Mouse (Mus musculus) adrenal gland (tissue): ENCODE results near the gene Scgn.

ENCODE experiments used
- intact Hi-C: fragments of 180-260 bp; cut with DNase I; formaldehyde crosslinking; loops from one replicate; pipeline ENCODE4 v1.15.1; 2025
- long read RNA-seq, 2 experiments: library from polyadenylated mRNA; unstranded; transcript quantifications; one replicate each; pipeline ENCODE4 v2.0.0; 2020; ENCODE audit warnings: borderline replicate concordance in 1 of 2; ENCODE audit not compliant: insufficient replicate concordance in 1 of 2

The Scgn gene
- long read RNA-seq, experiment 1, partial matches to known transcripts, result 0 of 3 reads
- long read RNA-seq, experiment 1, other reads (novel, unspliced or antisense), result 0 of 3 reads
- long read RNA-seq, experiment 2, partial matches to known transcripts, result 1 of 5 reads
- long read RNA-seq, experiment 2, other reads (novel, unspliced or antisense), result 0 of 5 reads

DNA sequence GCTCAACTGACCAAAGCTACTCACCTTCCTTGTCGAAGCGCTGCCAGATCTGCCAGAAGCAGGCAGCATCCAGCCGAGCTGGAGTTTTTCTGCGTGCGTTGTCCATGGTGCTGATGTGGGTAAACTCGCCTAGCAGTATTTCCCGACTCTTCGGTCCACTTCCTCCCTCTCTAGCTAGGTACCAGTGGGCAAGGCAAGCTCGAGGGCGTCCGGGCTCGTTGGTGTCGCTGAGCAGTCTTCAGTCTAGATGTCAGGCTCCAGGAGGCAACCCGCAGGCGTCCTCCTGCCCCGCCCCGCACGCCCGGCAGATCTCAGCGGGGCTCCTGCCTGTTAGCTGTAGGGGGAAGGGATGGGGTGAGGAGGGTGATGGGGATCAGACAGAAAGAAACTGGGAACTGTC is at the start of gene Scgn:
Gene Scgn, minus strand, starts transcription at position 287 of the 400 bp plus-strand sequence.
- intact Hi-C loops, result no loop called here

DNA sequence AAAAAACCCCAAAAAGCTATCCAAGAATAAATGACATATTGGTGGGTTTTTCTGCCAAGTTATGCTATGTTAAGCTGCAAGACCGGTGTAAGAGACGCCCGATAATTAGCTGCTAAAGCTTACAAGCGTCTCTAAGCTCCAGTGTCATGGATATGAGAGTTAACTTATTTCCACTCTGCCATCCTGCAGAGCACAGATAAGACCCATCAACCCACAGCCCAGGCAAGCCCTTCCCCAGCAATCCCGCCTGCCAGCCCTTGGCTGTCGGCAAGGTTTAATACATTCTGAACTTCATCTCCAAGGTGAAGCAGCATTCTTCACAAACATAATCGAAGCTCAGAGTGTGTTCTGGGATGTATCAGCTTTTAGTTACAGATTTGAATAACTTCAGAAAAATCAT is 49.2 kb upstream of the Scgn start:
- intact Hi-C loops, result no loop called here

DNA sequence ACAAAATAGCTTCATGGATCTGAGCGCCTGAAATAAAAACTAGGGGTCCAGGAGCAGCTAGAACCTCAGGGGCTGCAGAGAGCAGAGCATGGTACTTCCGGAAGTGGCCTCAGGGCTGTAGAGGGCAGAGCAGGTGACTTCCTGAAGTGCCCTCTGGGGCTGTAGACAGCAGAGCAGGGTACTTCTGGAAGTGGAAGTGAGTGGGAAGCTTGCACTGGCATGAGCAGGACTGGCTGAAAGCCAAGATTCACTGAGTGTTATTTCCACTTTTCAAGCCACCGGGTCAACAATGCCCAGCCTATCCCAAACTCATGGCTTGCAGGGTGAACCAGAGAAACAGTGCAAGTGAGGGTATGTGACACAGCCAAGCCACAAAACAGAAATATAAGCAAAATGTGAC is 46.5 kb upstream of the Scgn start:
- intact Hi-C loops, result no loop called here

DNA sequence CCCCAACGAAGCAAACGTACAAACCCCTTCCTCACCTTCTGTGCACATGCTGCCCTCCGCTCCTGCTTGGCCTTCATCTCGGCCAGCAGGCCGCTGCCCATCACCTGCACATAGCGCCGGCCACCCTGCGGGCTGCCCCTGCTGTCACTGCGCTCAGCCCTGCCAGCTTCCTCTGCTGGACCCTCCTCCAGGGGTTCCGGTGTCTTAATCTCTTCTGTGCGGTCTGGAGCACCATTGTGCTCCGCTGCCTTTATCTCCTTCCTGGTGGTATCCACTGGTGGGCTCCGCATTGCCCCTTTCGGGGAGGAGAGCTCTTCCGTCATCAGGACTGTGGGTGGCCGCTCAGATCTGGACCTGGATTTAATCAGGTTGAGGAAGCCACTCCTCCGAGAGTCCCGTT is 45.1 kb upstream of the Scgn start:
- intact Hi-C loops, result no loop called here

DNA sequence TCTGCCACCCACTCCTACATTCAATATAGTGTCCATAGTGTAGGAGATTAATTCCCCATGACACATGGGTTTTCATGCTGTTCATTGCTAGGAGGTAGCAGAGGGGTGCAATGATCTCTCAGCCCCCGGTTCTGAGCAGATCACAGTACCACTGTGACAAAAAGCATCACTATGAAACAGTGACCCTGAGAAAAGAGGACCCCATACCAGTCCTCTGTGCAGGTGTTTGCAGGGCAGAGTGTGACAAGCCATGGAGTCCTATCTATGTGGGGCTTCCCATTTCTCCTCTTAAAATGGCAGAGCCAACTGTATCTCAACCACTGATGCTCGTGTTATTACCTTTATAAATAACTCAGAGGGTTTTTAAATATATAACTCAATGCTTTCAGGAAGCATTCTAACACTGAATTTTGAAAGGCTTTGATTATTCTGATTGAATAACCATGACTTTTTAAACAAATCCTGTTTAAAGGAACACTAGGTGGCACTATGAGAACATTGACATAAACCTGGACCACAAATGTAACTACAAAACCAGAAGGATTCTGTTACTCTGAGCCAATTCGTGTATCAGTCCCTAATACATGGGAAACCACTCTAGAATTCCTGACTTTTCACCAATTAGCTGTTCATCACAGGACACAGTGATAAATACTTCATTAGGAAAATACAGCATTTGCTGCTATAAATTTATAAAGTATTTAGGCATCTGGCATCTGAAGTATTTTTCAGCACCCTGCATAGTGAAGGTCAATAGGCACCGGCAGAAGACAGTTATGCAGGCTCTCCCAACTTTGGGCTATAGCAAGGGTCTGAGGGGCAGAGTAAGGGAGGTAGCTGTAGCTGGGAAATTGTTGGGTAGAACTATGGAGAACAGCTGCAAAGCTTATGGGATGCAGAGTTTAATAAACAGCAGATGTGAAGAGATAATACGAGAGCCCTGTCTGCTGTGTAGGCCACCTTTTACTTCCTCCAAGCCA is 36.5 kb upstream of the Scgn start:
- intact Hi-C loops, result loop anchor here (5.0 kb wide), 1 partner anchor 255 kb away; the partner anchor contains the start of gene Carmil1

DNA sequence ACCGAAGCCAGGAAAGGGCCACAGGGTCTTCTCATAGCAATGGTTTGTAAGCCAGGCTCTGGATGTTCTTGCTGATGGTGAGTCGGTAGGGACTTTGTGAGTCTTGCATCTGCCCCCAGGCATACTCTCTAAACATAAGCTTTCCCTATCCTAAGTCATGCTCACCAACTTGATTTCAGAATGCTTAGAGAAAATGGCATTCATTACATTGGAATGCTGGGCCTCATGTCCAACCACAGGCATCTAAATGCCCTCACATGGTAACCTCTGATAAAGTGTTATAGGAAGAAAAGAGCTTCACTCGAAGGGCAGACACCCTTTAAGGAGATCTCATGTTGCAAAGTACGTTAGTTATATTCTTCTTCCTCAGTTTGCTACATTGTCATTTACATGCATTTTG is 27.5 kb upstream of the Scgn start:
- intact Hi-C loops, result no loop called here

DNA sequence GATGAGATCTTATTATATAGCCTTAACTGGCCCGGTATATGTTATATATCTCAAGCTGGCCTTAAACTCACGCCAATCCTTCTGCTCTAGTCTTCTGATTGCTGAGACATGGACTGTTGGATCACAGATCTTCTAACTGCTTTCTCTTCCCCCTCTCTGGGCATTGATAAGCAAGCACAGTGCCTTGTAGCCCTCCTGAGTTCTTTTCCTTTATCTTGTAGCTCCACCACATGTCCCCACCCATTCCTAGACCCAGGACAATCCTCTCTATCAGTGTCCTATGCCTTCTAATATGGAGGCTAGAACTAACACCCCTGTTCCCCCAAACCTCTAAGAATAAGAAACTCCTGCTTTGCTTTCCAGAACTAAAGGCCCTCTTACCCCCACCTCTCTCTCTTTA is 14.5 kb upstream of the Scgn start:
- intact Hi-C loops, result no loop called here

DNA sequence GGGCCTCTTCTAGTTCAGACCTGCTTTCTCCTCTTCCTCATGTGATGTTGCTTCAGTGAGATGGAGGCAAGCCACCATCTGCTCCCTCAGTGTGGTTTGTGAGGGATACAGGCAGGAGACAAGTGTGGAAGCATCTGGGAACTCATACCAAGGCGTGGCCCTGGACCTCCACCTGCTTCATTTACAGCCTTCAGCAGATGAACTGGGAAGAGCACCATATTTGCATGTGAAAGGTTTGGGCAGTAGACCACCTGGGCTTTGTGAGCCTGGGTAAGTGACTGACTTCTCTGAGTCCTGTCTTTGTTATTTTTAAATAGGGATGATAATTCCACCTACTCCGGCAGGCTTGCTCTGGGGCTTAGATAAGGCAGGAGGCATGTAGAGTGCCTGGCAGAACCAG is 10.8 kb upstream of the Scgn start:
- intact Hi-C loops, result no loop called here

DNA sequence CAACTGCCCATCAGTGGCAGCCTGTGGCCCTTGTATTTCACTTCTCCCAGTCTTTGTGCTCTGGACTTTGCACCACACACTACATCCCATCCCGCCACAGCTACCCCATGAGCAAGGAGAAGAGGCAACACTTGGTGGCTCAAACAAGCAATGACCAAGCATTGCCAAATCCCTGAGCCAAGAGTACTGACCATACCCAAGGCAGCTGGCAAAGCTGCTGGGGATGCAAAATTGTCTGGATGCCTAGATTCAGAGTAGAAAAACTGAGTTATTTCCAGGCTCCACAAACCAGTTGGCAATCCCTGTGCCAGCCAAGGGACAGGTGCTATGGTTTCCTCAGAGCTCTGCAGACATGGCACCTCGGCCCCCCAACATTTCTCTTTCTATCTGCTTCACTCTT is 10.1 kb upstream of the Scgn start:
- intact Hi-C loops, result no loop called here

DNA sequence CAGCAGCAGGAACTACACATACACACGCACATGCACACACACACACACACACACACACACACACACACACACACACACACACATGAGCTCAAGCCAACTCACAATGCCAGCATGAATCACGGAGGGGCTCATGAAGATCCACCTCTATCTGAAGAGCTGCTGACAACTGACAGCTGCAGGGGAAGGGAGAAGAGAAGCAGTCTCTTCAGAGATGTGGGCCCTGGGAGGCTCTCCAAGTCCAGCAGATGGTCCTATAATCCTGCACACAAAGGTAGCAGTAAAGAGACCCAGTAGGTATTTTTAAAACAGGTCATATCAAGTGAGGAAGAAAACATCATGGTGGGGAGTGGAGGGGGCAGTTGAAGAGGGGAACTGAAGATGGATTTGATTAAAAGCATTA is 7.8 kb upstream of the Scgn start:
- intact Hi-C loops, result no loop called here

DNA sequence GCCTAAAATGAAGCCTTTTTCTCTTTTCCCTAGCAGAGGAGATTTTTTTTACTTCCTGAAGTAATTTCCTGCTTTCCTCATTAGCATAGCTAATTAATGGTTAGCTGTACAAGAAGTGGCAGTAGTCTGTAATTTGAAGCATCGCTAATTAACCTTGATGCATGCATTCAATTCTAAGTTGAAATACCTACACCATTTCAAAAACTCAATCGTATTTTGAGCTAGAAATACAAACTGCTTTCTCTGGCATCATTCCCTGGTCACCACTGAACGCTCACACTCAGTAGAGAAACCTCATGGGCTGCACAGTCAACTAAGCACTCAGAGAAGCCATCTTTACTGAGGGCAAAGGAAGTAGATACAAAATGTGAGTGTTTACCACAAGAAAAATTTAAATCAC is 3.7 kb upstream of the Scgn start:
- intact Hi-C loops, result no loop called here

DNA sequence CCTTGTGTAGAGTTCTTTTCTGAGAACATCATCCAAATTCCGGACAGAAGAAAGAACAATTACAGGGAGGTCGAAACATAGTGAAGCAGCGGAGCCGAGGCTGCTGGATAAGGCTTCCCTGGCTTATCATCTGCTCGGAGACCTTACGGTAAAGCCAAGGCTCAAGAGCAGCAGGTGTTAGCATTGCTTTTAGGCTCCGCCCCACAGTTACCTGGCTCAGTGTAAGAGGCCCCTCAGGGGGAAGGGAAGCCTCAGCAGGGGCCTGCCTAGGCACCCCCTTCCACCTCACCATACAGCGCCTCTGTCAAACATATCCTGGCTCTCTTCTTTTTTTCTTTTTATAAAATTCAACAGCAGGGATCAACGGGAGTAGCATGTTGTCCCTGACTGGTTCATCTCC is 3.0 kb upstream of the Scgn start:
- intact Hi-C loops, result no loop called here

DNA sequence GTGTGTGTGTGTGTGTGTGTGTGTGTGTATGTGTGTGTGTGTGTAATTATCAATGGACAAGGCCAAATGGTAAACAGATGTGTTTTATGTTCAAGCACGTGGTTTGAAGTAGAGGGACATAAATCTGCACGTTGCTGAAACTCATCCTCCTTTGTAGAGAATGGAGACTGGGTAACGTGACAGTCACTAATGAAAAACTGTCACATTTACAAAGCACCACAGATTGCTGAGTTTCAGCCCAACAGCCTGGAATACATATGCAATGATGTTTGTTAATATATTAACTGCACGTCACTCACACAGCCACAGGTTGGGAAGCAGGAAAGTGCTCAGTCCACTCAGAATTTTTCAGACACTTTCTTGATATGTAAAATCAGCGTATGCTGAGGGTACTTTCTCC is 563 bp downstream of the Scgn start:
- intact Hi-C loops, result no loop called here

DNA sequence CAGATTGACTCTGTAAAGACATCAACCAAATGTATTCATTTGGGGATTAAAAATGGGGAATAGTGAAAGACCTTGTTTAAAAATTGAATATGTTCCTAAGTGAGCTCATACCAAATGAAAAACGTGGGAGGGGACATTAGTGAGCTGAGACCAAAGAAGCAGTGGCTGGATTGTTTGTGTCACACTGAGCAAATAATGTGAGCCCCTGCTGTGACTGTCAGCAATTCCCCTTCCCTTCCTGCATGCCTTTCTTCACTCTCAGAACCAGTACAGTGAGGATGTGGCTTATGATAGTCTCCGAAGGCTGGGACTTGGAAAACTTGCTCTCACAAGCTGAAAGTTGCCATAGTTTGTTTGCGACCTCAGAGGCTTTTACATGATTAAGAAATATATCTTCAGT is 5.9 kb downstream of the Scgn start:
- intact Hi-C loops, result no loop called here

DNA sequence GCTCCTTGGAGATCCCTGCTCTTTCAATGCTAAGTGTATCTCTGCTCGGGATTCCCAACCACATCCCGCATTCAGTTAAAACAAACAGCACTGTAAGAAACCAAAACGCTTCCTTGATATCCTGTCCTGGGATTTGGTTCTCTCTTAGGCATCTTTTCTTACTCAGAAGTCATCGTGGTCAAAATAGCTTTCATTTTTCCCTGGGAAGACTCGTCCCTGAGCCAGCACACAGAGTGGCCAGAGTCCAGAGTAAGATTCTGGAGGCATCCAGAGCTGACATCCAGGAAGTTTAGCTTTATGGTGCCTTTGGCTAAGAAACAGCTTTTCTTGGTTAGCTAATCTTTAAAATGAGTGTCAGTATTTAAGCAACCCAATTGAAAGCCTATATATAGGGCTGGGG is 18.7 kb downstream of the Scgn start:
- intact Hi-C loops, result no loop called here

DNA sequence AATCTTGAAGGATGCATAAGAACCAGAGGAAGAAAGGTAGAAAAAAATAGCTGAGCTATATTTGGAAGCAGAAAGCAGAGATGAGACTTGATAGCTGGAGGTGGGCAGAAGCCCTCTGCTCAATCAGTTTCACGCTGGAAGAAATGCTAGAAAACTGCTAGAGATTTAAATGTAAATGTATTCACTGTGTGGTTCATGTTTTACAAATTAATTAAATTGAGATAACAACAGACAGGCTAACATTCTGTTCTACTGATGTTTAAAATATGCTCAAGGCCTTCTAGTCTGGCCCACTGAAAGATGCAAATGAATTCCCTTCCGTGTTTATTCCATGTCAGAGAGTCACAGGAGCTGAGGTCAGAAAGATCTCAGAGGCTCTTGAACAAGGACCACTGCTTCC is 19.1 kb downstream of the Scgn start:
- intact Hi-C loops, result no loop called here

DNA sequence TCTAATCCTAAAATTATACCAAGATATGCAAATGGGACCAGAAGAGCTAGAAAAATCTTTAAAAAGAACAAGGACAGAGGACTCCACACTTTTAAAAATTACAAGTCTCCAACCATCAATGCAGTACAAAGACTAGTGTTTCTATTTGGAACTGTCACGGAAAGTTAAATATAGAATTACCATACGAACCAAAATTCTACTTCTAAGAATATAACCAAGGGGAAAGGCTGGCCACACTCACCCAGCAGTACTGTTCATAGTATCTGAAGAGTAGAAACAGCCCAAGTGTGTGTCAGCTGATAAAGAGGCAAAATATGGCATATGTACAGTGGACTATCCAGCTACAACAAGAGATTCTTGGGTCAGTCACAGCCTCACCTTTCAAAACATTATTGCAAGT is 26.1 kb downstream of the Scgn start:
- intact Hi-C loops, result no loop called here

DNA sequence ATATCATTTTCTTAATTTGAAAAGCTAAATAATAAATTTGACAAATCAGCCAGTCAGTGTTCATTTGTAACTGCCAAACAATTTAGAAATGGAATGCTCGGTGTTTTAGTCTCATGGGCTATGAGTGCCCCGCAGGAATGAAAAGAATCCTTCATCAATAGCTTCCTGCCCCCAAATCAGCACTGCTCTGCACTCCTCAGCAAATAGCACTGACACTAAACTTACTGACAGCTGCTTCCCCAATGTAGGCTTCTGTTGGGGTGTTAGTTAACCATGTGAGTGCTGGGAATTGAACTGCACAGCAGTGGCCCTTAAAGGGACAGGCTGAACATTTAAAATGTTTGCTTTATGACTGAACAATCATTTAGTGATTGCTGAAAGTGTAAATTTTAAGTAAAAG is 31.2 kb downstream of the Scgn start:
- intact Hi-C loops, result no loop called here

DNA sequence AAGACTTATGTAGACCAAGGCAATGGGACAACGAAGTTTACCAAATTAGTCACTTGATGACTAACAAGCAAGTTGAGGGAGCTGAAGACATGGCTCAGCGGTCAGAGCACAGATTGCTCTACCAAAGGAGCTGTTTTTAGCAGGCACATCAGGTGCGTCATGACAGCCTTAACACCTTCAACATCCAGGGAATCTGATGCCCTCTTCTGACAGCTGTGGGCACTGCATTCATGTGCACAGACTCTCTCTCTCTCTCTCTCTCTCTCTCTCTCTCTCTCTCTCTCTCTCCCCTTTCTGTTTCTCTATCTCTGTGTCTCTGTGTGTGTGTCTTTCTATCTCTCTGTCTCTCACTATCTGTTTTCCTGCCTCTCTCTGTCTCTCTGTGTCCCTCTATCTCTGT is 40.1 kb downstream of the Scgn start:
- intact Hi-C loops, result loop anchor here (2.0 kb wide), 1 partner anchor 118 kb away; no protein-coding TSS in a partner anchor

DNA sequence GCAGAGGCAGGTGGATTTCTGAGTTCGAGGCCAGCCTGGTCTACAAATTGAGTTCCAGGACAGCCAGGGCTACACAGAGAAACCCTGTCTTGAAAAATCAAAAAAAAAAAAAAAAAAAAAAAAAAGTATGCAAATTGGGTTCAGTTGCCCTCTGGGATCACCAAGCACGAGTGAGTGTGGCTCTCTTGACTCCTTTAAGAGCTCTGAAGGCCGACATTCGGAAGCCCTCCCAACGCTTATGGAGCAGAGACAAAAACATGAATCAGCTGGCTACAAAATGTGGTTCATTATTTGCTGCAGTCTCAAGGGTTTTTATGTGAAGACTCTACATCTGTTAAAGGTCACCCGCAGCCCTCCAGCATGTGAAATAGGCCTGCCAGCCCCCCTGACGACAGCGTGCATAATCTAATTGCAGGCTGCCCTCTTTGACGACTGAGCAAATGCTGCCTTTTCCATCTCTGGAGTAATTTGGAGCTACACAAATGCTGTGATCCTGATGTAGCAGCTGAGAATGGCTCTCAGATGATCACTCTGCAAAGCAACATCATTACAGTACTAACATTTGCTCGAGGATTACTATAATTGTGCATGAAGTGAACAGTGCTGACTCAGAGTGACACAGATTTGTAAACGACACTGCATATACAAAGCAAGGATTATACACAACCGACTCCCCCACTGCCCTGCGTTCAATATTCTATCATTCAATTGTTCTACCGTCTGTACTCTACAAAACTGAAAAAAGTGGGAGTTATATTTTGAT is 41.3 kb downstream of the Scgn start:
- intact Hi-C loops, result loop anchor here (2.0 to 5.0 kb wide), 2 partner anchors 37 to 117 kb away; no protein-coding TSS in a partner anchor

DNA sequence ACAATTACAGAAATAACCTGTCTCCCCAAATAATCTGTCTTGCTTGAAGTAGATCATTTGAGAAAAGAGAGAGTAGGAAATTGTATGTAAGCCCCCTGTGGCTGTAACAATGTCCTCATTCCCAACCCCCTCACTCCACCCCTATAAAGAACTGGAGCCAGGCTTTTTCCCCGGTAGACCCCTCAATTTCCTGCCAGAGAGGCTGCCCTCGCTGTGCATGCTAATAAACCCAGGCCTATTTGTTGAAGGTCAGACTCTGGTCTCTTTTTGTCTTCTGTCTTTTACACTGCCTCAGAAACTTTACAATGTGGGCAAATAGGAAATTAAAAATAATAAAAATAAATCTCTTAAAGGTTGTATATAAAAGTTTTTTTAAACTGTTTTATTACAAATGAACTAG is 44.8 kb downstream of the Scgn start:
- intact Hi-C loops, result loop anchor here (5.0 kb wide), 1 partner anchor 34 kb away; no protein-coding TSS in a partner anchor

DNA sequence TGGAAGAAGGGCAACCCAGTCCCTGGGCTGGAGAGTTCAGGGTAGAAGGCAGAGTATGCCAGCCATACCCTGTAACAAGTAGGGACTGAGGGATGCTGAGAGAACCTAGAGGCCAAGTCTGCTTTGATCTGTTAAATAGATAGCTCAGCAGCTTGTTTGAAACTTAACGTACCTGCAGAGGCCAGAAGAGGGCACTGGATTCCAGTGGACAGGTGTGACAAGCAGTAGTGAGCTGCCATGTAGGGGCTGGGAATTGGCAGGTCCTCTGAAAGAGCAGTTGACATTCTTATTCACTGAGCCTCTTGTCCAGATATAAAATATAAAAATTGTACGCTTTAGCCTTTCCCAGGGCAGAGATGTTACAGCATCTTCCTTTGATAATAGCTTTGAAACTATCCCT is 48.2 kb downstream of the Scgn start:
- intact Hi-C loops, result no loop called here
